Mouse (Mus musculus): ENCODE results near the gene Epha4. TPM values are rescaled to one million over a fixed set of nuclear protein-coding genes. Genes with fewer than 3 reads are reported as not detected.

Gene Epha4
- 7.6 and 8.5 TPM in 2 replicates for polyA plus RNA-seq (2011; ENCODE audit: insufficient read depth, insufficient read length, low read depth, missing spikeins)

GRCm38 (mm10) chr1:77514963-77515650 lies at the start of gene Epha4:
Epha4 (minus strand) TSS chr1:77515088.
- no peak within 1 kb of the TSS for H3K27ac ChIP-seq (ENCODE audit: insufficient read depth, low read length)
- H3K27me3 ChIP-seq (ENCODE audit: control insufficient read depth, insufficient read depth, low read length, poor library complexity, severe bottlenecking) = no peaks in the 10 kb centered on the region
- peak within 1 kb of the TSS; percentile 81 for H3K4me3 ChIP-seq (ENCODE audit: low read depth, low read length)
- peak within 1 kb of the TSS; percentile 36 for H3K9ac ChIP-seq (ENCODE audit: low read depth, poor library complexity, severe bottlenecking)
- no peak for TF ChIP-seq CTCF (IDR thresholded peaks at IDR 0.05; ENCODE audit: low read depth, low read length)
- no peak for TF ChIP-seq EP300 (IDR thresholded peaks at IDR 0.05; ENCODE audit: insufficient read depth, low read depth, low read length)
- TF ChIP-seq POLR2A (IDR thresholded peaks at IDR 0.05; ENCODE audit: insufficient read depth, low read length) = no peak
- H3K9me3 ChIP-seq (replicated peaks; ENCODE audit: control insufficient read depth, insufficient read depth, low read length, poor library complexity, severe bottlenecking) = no peaks in the 10 kb centered on the region
- H3K4me1 ChIP-seq (ENCODE audit: control insufficient read depth, insufficient read depth, low read length) = no peaks in the 10 kb centered on the region
- H3K36me3 ChIP-seq (ENCODE audit: control insufficient read depth, insufficient read depth, low read length, poor library complexity, severe bottlenecking) = no peaks in the 10 kb centered on the region

DNA sequence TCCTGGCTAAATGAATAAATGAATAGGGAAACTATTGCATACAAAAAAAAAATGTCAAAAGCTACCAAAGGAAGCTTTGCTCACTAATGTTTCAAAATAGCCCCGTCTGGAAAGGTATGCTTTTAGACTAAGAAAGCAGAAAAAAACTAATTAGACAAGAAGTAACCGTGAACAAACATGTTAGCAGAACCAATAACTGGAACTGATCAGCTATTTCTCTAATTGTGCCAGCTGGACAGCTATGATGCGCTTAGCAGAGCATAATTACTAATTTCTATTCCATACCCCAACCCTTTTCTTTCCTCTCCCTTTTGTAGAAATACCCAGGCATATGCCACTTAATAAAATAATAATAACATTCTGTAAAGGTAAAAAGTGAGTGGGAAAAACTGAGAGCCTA lies 41.3 kb upstream of the Epha4 start:
- Histone ChIP-seq H3K4me3 (ENCODE audit: low read depth, low read length) (no peak overlapping the region), H3K9me3 (replicated peaks; ENCODE audit: control insufficient read depth, insufficient read depth, low read length, poor library complexity, severe bottlenecking) (no peaks in the 10 kb centered on the region), H3K27ac (ENCODE audit: insufficient read depth, low read length) (no peak overlapping the region), H3K27me3 (ENCODE audit: control insufficient read depth, insufficient read depth, low read length, poor library complexity, severe bottlenecking) (no peaks in the 10 kb centered on the region), H3K4me1 (ENCODE audit: control insufficient read depth, insufficient read depth, low read length) (no peaks in the 10 kb centered on the region), H3K9ac (ENCODE audit: low read depth, poor library complexity, severe bottlenecking) (no peak overlapping the region), H3K36me3 (ENCODE audit: control insufficient read depth, insufficient read depth, low read length, poor library complexity, severe bottlenecking) (no peaks in the 10 kb centered on the region)
- TF ChIP-seq CTCF (IDR thresholded peaks at IDR 0.05; ENCODE audit: low read depth, low read length) (no peak), POLR2A (IDR thresholded peaks at IDR 0.05; ENCODE audit: insufficient read depth, low read length) (no peak), EP300 (IDR thresholded peaks at IDR 0.05; ENCODE audit: insufficient read depth, low read depth, low read length) (no peak)

DNA sequence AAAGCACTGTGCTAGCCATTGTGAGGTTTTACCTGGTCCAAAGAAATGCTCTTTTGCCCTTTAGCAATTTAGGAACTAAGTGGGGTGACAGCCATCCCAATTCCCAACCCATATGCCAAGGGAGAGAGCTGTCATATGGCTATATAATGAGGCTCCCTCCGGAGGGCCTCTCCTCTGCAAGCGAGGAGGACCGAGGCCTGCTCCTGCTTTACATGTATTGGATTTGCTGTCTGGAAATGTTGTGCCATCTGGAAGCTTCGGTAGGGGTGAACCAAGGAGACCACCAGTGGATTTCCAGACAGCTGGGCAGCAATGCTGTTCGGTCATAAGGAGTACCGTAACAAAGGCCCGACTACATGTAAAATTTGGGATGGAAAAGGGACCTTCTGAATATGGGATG lies 37.0 kb upstream of the Epha4 start:
- H3K9me3 ChIP-seq (replicated peaks; ENCODE audit: control insufficient read depth, insufficient read depth, low read length, poor library complexity, severe bottlenecking) = no peaks in the 10 kb centered on the region
- H3K4me1 ChIP-seq (ENCODE audit: control insufficient read depth, insufficient read depth, low read length) = no peaks in the 10 kb centered on the region
- H3K27me3 ChIP-seq (ENCODE audit: control insufficient read depth, insufficient read depth, low read length, poor library complexity, severe bottlenecking) = no peaks in the 10 kb centered on the region
- H3K27ac ChIP-seq (ENCODE audit: insufficient read depth, low read length) = no peak overlapping the region
- H3K36me3 ChIP-seq (ENCODE audit: control insufficient read depth, insufficient read depth, low read length, poor library complexity, severe bottlenecking) = no peaks in the 10 kb centered on the region
- TF ChIP-seq CTCF (IDR thresholded peaks at IDR 0.05; ENCODE audit: low read depth, low read length) (no peak), POLR2A (IDR thresholded peaks at IDR 0.05; ENCODE audit: insufficient read depth, low read length) (no peak), EP300 (IDR thresholded peaks at IDR 0.05; ENCODE audit: insufficient read depth, low read depth, low read length) (no peak)
- H3K9ac ChIP-seq (ENCODE audit: low read depth, poor library complexity, severe bottlenecking) = no peak overlapping the region
- H3K4me3 ChIP-seq (ENCODE audit: low read depth, low read length) = no peak overlapping the region

DNA sequence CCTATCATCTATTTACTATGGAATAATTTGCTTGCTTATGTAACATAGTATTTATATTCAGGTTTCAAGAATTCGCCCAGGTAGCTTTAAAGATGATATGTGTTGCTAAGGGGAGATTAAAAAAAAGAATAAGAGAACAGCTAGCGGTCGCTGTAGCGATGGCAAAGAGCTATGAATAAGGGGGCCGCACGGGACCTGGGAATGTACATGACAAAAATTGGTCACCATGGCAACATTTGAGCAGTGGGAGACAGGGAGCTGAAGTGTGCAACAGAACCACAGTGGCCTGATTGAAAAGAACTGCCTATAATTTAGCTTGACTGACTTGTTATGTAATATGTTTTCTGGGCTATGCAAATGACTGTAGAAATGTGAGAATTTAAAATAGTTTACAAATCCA lies 30.8 kb upstream of the Epha4 start:
- no peak overlapping the region for H3K4me3 ChIP-seq (ENCODE audit: low read depth, low read length)
- H3K4me1 ChIP-seq (ENCODE audit: control insufficient read depth, insufficient read depth, low read length) = no peaks in the 10 kb centered on the region
- no peak overlapping the region for H3K27ac ChIP-seq (ENCODE audit: insufficient read depth, low read length)
- no peaks in the 10 kb centered on the region for H3K9me3 ChIP-seq (replicated peaks; ENCODE audit: control insufficient read depth, insufficient read depth, low read length, poor library complexity, severe bottlenecking)
- no peak overlapping the region for H3K9ac ChIP-seq (ENCODE audit: low read depth, poor library complexity, severe bottlenecking)
- H3K36me3 ChIP-seq (ENCODE audit: control insufficient read depth, insufficient read depth, low read length, poor library complexity, severe bottlenecking) = no peaks in the 10 kb centered on the region
- no peak for TF ChIP-seq CTCF (IDR thresholded peaks at IDR 0.05; ENCODE audit: low read depth, low read length)
- no peak for TF ChIP-seq EP300 (IDR thresholded peaks at IDR 0.05; ENCODE audit: insufficient read depth, low read depth, low read length)
- TF ChIP-seq POLR2A (IDR thresholded peaks at IDR 0.05; ENCODE audit: insufficient read depth, low read length) = no peak
- no peaks in the 10 kb centered on the region for H3K27me3 ChIP-seq (ENCODE audit: control insufficient read depth, insufficient read depth, low read length, poor library complexity, severe bottlenecking)

DNA sequence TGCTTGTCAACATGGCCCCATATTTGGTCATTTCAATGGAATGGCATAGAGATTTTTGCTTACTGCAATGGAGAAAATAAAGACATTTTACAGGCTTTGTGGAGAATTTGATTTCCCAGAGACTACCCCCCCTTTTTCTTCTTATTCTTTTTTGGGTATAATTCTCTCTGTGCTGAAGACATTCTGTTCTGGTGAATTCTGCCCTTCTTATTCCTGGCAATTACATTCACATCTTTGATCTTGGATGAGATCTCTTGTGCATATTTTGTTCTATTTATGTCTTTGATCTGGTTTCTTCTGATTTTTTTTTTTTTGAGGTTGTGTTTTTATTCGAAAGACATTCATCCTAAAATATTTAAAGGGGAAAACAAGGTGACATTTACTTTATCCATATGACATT lies 30.1 kb upstream of the Epha4 start:
- TF ChIP-seq EP300 (IDR thresholded peaks at IDR 0.05; ENCODE audit: insufficient read depth, low read depth, low read length) (no peak), POLR2A (IDR thresholded peaks at IDR 0.05; ENCODE audit: insufficient read depth, low read length) (no peak), CTCF (IDR thresholded peaks at IDR 0.05; ENCODE audit: low read depth, low read length) (no peak)
- H3K27me3 ChIP-seq (ENCODE audit: control insufficient read depth, insufficient read depth, low read length, poor library complexity, severe bottlenecking) = no peaks in the 10 kb centered on the region

DNA sequence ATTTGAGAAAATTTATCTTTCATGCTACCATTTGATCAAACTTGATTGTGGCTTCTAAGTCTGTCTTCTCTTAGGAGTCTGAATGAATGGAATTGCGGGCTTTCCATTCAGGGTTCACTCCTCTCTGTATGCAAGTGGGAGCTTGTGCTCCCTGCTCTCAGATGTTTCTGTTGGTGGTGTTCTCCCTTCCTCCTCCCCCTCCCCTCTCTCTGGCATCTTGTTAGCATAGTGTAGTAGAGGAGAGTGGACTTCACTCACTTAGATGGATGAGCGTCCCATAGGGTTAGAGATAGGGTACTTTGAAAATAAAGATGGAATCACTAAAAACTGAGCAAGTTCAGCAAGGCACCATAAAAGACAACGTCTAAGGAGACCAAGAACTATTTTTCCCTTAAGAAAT lies 29.4 kb upstream of the Epha4 start:
- no peaks in the 10 kb centered on the region for H3K9me3 ChIP-seq (replicated peaks; ENCODE audit: control insufficient read depth, insufficient read depth, low read length, poor library complexity, severe bottlenecking)
- no peak overlapping the region for H3K4me3 ChIP-seq (ENCODE audit: low read depth, low read length)
- no peak for TF ChIP-seq EP300 (IDR thresholded peaks at IDR 0.05; ENCODE audit: insufficient read depth, low read depth, low read length)
- TF ChIP-seq POLR2A (IDR thresholded peaks at IDR 0.05; ENCODE audit: insufficient read depth, low read length) = no peak
- TF ChIP-seq CTCF (IDR thresholded peaks at IDR 0.05; ENCODE audit: low read depth, low read length) = no peak
- H3K36me3 ChIP-seq (ENCODE audit: control insufficient read depth, insufficient read depth, low read length, poor library complexity, severe bottlenecking) = no peaks in the 10 kb centered on the region
- H3K27me3 ChIP-seq (ENCODE audit: control insufficient read depth, insufficient read depth, low read length, poor library complexity, severe bottlenecking) = no peaks in the 10 kb centered on the region
- no peak overlapping the region for H3K9ac ChIP-seq (ENCODE audit: low read depth, poor library complexity, severe bottlenecking)
- no peaks in the 10 kb centered on the region for H3K4me1 ChIP-seq (ENCODE audit: control insufficient read depth, insufficient read depth, low read length)
- H3K27ac ChIP-seq (ENCODE audit: insufficient read depth, low read length) = no peak overlapping the region

More for the DNA sequence above, 30.1 kb upstream of the Epha4 start:
- no peaks in the 10 kb centered on the region for H3K9me3 ChIP-seq (replicated peaks; ENCODE audit: control insufficient read depth, insufficient read depth, low read length, poor library complexity, severe bottlenecking)
- H3K4me3 ChIP-seq (ENCODE audit: low read depth, low read length) = no peak overlapping the region
- H3K4me1 ChIP-seq (ENCODE audit: control insufficient read depth, insufficient read depth, low read length) = no peaks in the 10 kb centered on the region
- no peak overlapping the region for H3K9ac ChIP-seq (ENCODE audit: low read depth, poor library complexity, severe bottlenecking)
- H3K36me3 ChIP-seq (ENCODE audit: control insufficient read depth, insufficient read depth, low read length, poor library complexity, severe bottlenecking) = no peaks in the 10 kb centered on the region
- H3K27ac ChIP-seq (ENCODE audit: insufficient read depth, low read length) = no peak overlapping the region
